Mouse (Mus musculus): ENCODE measurements around the gene Cux2. TPM values are rescaled to one million over a fixed set of nuclear protein-coding genes. Genes with fewer than 3 reads are reported as not detected.

The Cux2 gene
- polyA plus RNA-seq, 1 experiment from 2014 or later, result 10.1 TPM

DNA sequence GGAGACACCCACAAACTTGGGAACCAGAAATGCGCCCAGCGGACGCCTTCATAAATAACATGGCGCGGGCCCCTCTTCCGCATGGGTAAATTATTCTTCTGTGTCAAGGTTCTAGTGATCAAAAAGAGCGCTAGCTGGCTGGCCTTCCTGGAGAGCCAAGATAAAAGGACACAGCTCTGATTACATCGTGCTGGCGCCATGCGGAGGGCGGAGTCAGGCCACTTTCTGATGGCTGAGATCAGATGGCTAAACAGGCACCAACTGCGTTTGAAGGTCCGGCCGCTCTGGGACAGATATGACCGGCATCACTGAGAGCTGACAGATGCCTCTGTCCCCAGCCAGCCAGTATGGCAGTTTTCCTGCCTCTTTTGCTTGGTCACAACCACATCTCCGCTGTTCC lies 83.0 kb downstream of the Cux2 start:
- no peaks in the 10 kb centered on the region for H3K36me3 ChIP-seq
- H3K9ac ChIP-seq, result no peak overlapping the region
- H3K27ac ChIP-seq (ENCODE audit: poor library complexity, severe bottlenecking), result peak overlapping the region; percentile 58
- peaks cover 38% of the 10 kb centered on the region for H3K4me1 ChIP-seq (replicated peaks)
- no peaks in the 10 kb centered on the region; the same call in 1 of the 2 replicates for H3K27me3 ChIP-seq (replicated peaks)
- H3K9me3 ChIP-seq (replicated peaks), result 0 out of 2 replicates have a peak, but pooled peaks cover 3% of the 10 kb centered on the region
- H3K4me3 ChIP-seq, result no peak overlapping the region
- H3K4me2 ChIP-seq, result peak overlapping the region; percentile 48
- 0 out of 2 replicates have a peak, but pooled peaks have one; percentile 22 for ATAC-seq (ENCODE audit: insufficient number of reproducible peaks, low FRiP score)
- WGBS, result 17% methylated on average over 16 of the region's 16 CpGs

DNA sequence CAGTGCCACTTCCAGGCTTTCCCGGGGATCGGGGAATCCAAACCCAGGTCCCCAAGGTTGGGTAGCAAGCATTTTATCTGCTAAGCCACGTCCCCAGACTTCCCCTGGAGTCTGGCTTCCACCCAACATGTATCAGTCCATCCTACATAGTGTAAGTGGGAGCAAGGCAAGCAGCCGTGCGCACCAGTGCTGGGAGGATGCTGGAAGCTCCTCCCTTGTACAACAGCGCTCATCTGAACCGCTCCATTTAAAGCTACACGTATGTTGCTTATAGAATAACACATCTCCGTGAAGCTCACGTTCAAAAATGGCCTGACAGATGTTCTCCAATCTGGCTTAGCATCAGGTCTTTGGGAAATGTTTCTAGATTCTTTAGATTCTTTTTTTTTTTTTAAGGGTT lies 86.9 kb downstream of the Cux2 start:
- 73% methylated on average over 10 of the region's 10 CpGs for WGBS
- ATAC-seq (ENCODE audit: insufficient number of reproducible peaks, low FRiP score), result no peak
- Histone ChIP-seq H3K9ac (no peak overlapping the region), H3K27ac (ENCODE audit: poor library complexity, severe bottlenecking) (no peak overlapping the region), H3K36me3 (no peaks in the 10 kb centered on the region), H3K27me3 (replicated peaks) (no peaks in the 10 kb centered on the region; the same call in 1 of the 2 replicates), H3K4me1 (replicated peaks) (peaks cover 60% of the 10 kb centered on the region), H3K4me2 (no peak overlapping the region), H3K4me3 (no peak overlapping the region), H3K9me3 (replicated peaks) (0 out of 2 replicates have a peak, but pooled peaks cover 3% of the 10 kb centered on the region)

DNA sequence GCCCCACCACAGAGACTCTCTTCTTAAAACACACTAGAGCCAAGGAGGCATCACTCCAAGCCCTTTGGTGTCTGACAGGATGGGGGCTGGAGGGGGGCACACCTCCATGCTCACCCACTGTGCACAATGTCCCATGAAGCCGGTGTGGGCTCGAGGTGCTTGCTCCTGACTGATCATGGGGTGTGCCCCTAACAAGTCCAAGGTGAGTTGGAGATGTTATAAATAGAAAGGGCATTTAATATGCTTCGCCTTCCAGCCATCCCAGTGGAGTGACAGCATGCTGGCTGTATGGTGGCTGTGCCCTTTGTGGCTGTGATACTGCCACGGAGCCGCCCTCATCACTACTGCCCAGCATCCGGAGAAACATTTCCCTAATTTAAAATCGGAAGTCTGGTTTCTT lies 87.5 kb downstream of the Cux2 start:
- H3K9ac ChIP-seq, result no peak overlapping the region
- H3K9me3 ChIP-seq (replicated peaks), result 0 out of 2 replicates have a peak, but pooled peaks cover 3% of the 10 kb centered on the region
- no peak overlapping the region for H3K4me2 ChIP-seq
- no peak overlapping the region for H3K27ac ChIP-seq (ENCODE audit: poor library complexity, severe bottlenecking)
- H3K36me3 ChIP-seq, result no peaks in the 10 kb centered on the region
- H3K27me3 ChIP-seq (replicated peaks), result no peaks in the 10 kb centered on the region; the same call in 1 of the 2 replicates
- no peak for ATAC-seq (ENCODE audit: insufficient number of reproducible peaks, low FRiP score)
- 75% methylated on average over 7 of the region's 7 CpGs for WGBS
- peaks cover 58% of the 10 kb centered on the region for H3K4me1 ChIP-seq (replicated peaks)
- H3K4me3 ChIP-seq, result no peak overlapping the region

DNA sequence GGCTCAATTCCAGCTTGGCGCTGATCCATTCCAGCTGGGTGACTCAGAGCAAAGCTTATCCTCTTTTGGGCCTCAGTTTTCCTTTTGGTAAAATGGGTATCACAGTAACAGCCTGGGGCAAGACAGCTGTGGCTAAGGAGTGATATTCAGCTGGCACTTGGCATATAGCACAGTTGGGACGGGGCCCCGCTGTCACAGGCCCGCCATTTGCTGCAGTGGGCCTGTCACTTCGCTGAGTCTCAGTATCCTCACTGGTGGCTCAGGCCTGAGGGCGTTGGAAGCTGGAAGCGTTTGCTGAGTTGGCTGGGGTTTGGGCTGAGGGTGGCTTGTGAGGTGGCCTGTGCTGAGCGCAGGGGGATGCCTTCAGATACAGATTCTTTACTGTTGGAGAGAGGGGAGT lies 88.6 kb downstream of the Cux2 start:
- ATAC-seq (ENCODE audit: insufficient number of reproducible peaks, low FRiP score), result no peak
- WGBS, result 80% methylated on average over 8 of the region's 8 CpGs

DNA sequence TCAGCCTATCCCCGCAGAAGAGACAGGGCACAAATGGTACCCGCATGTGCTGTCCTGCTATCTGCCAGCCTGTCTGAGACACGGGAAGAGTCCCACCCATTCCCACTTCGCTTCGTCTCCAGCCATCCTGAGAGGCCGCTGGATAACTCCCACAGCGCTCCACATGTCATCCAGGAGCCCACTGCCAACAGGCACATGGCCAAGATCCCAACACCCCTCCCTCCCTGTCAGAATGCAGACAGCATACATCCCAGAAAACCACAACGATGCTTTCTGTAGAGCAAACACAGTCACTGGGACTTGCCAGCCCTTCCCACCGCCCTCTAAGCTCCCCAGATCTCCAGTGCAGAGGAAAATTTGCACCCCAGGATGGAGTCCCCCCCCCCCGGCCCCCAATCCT lies 90.2 kb downstream of the Cux2 start:
- no peak overlapping the region for H3K4me3 ChIP-seq
- 0 out of 2 replicates have a peak, but pooled peaks cover 3% of the 10 kb centered on the region for H3K9me3 ChIP-seq (replicated peaks)
- 42% methylated on average over 10 of the region's 10 CpGs for WGBS
- H3K27ac ChIP-seq (ENCODE audit: poor library complexity, severe bottlenecking), result no peak overlapping the region
- H3K27me3 ChIP-seq (replicated peaks), result no peaks in the 10 kb centered on the region
- no peak overlapping the region for H3K4me2 ChIP-seq
- no peaks in the 10 kb centered on the region for H3K36me3 ChIP-seq
- no peak for ATAC-seq (ENCODE audit: insufficient number of reproducible peaks, low FRiP score)
- peaks cover 45% of the 10 kb centered on the region for H3K4me1 ChIP-seq (replicated peaks)
- H3K9ac ChIP-seq, result no peak overlapping the region

More for the DNA sequence above, 88.6 kb downstream of the Cux2 start:
- no peaks in the 10 kb centered on the region for H3K36me3 ChIP-seq
- no peak overlapping the region for H3K4me3 ChIP-seq
- 0 out of 2 replicates have a peak, but pooled peaks cover 3% of the 10 kb centered on the region for H3K9me3 ChIP-seq (replicated peaks)
- no peak overlapping the region for H3K4me2 ChIP-seq
- H3K27me3 ChIP-seq (replicated peaks), result no peaks in the 10 kb centered on the region; the same call in 1 of the 2 replicates
- no peak overlapping the region for H3K27ac ChIP-seq (ENCODE audit: poor library complexity, severe bottlenecking)
- H3K9ac ChIP-seq, result 0 out of 2 replicates have a peak overlapping the region, but pooled peaks have one; percentile 17
- H3K4me1 ChIP-seq (replicated peaks), result peaks cover 55% of the 10 kb centered on the region

DNA sequence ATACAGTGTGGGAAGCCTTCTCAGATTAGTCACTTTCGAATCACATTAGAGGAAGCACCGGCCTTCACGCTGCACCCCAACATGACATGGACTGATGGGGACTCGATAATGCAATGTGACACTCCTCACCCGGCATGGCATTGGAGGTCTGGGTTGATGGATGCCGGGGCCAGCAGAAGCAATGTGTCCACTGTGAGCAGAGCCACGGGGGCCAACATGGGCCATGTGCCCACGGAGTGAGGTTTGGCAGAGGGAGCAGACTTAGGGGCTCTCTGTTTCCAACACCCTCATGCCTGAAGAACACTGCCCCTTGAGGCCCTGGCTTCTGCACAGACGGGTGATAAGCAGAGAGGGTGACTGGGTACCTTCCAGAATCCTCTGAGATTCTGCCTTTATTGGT lies 91.4 kb downstream of the Cux2 start:
- Histone ChIP-seq H3K36me3 (no peaks in the 10 kb centered on the region), H3K4me3 (no peak overlapping the region), H3K4me1 (replicated peaks) (peaks cover 45% of the 10 kb centered on the region), H3K9me3 (replicated peaks) (0 out of 2 replicates have a peak, but pooled peaks cover 1% of the 10 kb centered on the region), H3K27me3 (replicated peaks) (no peaks in the 10 kb centered on the region), H3K9ac (no peak overlapping the region), H3K4me2 (no peak overlapping the region), H3K27ac (ENCODE audit: poor library complexity, severe bottlenecking) (no peak overlapping the region)
- no peak for ATAC-seq (ENCODE audit: insufficient number of reproducible peaks, low FRiP score)
- WGBS, result 71% methylated on average over 9 of the region's 9 CpGs

DNA sequence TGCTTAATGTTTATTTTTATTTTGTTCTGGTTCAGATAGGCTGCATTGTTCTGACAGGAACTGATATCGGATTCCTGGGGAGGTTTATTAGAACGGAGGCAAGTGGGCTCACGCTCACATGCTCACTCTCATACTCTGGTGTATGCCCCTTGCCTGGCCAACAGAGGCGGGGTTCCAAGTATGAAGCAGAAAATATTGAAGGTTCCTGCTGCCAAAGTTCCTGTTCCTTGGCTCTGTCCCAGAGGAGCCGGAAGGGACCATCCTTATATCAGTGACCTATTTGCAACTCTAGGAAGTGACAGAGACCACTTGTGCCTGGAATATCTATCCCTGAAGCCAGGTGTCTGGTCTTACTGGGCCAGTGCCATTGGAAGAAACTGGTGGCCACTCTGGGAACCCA lies 94.1 kb downstream of the Cux2 start:
- no peaks in the 10 kb centered on the region for H3K27me3 ChIP-seq (replicated peaks)
- H3K9ac ChIP-seq, result no peak overlapping the region
- no peak overlapping the region for H3K4me3 ChIP-seq
- no peak for ATAC-seq (ENCODE audit: insufficient number of reproducible peaks, low FRiP score)
- H3K36me3 ChIP-seq, result no peaks in the 10 kb centered on the region
- no peak overlapping the region for H3K4me2 ChIP-seq
- WGBS, result 72% methylated on average over 5 of the region's 5 CpGs
- H3K9me3 ChIP-seq (replicated peaks), result no peaks in the 10 kb centered on the region
- no peak overlapping the region for H3K27ac ChIP-seq (ENCODE audit: poor library complexity, severe bottlenecking)
- peaks cover 25% of the 10 kb centered on the region for H3K4me1 ChIP-seq (replicated peaks)

DNA sequence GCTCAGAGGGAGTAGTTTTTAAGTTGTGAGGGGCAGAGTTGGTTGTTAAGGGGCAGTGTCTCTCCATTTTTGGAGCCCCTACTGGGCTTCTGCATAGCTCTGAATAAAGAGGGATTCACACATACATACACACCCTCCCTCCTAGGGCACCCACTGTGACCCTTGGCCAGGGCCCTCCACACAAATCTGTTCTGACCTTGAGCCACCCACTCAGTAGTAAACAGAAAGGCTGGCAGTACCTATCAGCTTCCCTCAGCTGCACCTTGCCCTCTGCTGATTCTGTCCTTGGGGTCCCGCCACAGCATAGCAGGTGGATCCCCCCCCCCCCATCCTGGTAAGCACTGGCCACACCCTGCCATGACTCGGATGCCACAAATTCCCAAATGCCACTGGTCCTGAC lies 99.7 kb downstream of the Cux2 start:
- Histone ChIP-seq H3K27me3 (replicated peaks) (no peaks in the 10 kb centered on the region), H3K36me3 (no peaks in the 10 kb centered on the region), H3K4me2 (no peak overlapping the region), H3K27ac (ENCODE audit: poor library complexity, severe bottlenecking) (no peak overlapping the region), H3K9ac (0 out of 2 replicates have a peak overlapping the region, but pooled peaks have one; percentile 3), H3K4me1 (replicated peaks) (peaks cover 41% of the 10 kb centered on the region), H3K9me3 (replicated peaks) (no peaks in the 10 kb centered on the region), H3K4me3 (no peak overlapping the region)
- ATAC-seq (ENCODE audit: insufficient number of reproducible peaks, low FRiP score), result no peak
- 42% methylated on average over 2 of the region's 2 CpGs for WGBS

DNA sequence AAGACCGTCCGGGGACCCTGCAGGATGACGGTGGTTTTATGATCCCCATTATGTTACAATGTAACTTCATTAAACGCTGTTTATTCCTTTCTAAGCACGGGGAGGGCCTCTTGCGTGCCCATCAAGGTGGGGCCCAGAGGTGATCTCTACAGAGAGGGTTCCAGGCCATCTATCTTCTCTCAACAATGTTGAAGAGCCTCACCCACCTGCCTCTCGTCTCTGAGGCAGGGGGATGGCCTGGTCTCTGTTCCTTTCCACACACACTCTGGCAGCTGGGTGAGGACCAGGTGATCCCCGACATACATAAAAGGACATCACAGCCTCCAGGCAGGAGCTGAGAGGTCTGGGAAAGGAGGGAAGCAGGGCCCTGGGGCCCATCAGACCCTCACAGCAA lies 100.9 kb downstream of the Cux2 start:
- no peaks in the 10 kb centered on the region for H3K36me3 ChIP-seq
- WGBS, result 40% methylated on average over 8 of the region's 8 CpGs
- H3K27ac ChIP-seq (ENCODE audit: poor library complexity, severe bottlenecking), result peak overlapping the region; percentile 58; the same call in 1 of the 2 replicates
- peaks cover 41% of the 10 kb centered on the region for H3K4me1 ChIP-seq (replicated peaks)
- no peak for ATAC-seq (ENCODE audit: insufficient number of reproducible peaks, low FRiP score)
- H3K9ac ChIP-seq, result 0 out of 2 replicates have a peak overlapping the region, but pooled peaks have one; percentile 28
- H3K4me3 ChIP-seq, result peak overlapping the region; percentile 42
- H3K9me3 ChIP-seq (replicated peaks), result no peaks in the 10 kb centered on the region
- H3K4me2 ChIP-seq, result peak overlapping the region; percentile 69
- no peaks in the 10 kb centered on the region for H3K27me3 ChIP-seq (replicated peaks)

DNA sequence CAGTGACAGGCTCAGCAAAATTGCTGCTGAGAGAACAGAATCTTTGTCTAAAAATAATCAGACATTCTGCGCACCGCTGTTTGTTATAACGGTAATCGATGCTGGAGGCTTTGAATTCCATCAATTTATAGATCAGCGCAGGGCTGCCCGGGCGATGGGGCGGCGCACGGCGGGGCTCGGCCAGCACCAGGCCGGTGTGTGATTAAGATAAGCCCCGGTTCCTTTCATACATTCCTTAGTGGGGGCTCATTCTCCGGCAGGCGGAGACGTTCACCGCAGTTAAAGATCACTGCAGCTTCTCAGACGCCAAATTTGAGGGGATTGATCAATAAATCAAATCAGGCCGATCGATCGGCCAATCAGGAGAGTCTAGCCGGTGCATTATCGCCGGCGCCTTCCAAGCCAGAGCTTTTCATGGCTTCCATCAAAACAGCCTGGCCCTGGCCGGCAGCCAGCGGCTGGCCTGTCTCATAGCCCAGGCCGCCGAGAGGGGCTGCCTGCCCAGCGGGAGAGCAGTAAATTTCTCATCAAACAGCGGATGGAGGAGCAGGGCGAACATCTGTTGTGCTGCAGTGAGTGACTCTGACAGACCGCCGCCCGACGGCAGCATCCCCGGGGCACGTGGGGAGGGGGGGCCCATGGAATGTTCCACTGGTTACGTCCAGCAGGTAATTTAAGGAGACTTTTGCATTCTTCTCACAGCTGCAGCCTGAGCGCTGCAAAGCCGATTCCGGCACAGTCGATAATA lies 101.4 kb downstream of the Cux2 start:
- Histone ChIP-seq H3K9me3 (replicated peaks) (no peaks in the 10 kb centered on the region), H3K4me2 (peak overlapping the region; percentile 69), H3K9ac (peak overlapping the region; percentile 28), H3K36me3 (no peaks in the 10 kb centered on the region), H3K27me3 (replicated peaks) (no peaks in the 10 kb centered on the region), H3K27ac (ENCODE audit: poor library complexity, severe bottlenecking) (peak overlapping the region; percentile 58), H3K4me3 (peak overlapping the region; percentile 42), H3K4me1 (replicated peaks) (peaks cover 41% of the 10 kb centered on the region)
- WGBS, result 6% methylated on average over 44 of the region's 44 CpGs
- peak; percentile 61 for ATAC-seq (ENCODE audit: insufficient number of reproducible peaks, low FRiP score)

DNA sequence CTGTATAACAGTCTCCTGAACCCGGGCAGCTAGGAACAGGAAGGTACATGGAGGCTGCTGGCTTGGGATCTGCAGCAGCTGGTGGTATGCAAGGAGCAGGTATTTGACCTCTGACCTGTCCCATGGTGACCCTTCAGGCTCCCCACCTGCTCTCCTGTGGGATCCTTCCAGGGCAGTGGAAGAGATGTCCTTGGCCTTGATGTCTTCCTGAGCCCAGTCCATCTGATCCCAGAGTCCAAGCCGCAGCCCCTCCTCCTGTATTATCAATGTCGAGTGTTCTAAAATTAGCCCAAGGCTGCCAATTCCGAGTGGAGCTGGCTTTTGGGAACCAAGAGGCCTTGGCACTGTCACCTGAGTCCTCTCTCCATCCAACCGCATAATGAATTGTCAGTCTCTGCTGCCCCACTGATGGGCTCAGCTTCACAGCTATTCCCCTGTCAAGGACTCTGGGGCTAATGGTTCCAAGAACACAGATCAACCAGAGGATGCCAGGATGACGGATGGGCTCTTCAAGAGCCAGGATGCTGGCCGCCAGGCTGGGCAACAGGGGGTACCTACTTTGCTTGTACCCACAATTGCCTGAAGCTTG lies 103.2 kb downstream of the Cux2 start:
- no peaks in the 10 kb centered on the region for H3K36me3 ChIP-seq
- H3K9ac ChIP-seq, result no peak overlapping the region
- peaks cover 41% of the 10 kb centered on the region for H3K4me1 ChIP-seq (replicated peaks)
- no peaks in the 10 kb centered on the region for H3K27me3 ChIP-seq (replicated peaks)
- WGBS, result 54% methylated on average over 7 of the region's 7 CpGs
- H3K4me2 ChIP-seq, result no peak overlapping the region
- H3K9me3 ChIP-seq (replicated peaks), result no peaks in the 10 kb centered on the region
- H3K27ac ChIP-seq (ENCODE audit: poor library complexity, severe bottlenecking), result no peak overlapping the region
- no peak for ATAC-seq (ENCODE audit: insufficient number of reproducible peaks, low FRiP score)
- H3K4me3 ChIP-seq, result no peak overlapping the region

All from heart, embryonic 12.5 days (tissue).